Mouse (Mus musculus) stomach, postnatal 0 days (tissue): ENCODE results near the gene Fcrlb.

Experiments used
- CTCF ChIP-seq: IDR thresholded peaks from 2 replicates; pipeline ENCODE4 v1.5.1; 2016; ENCODE audit warnings: antibody characterized with exemption, low read depth, mild to moderate bottlenecking, moderate library complexity
- EP300 ChIP-seq: optimal IDR thresholded peaks from 2 replicates; pipeline ENCODE3; 2016; ENCODE audit warnings: antibody characterized with exemption

DNA sequence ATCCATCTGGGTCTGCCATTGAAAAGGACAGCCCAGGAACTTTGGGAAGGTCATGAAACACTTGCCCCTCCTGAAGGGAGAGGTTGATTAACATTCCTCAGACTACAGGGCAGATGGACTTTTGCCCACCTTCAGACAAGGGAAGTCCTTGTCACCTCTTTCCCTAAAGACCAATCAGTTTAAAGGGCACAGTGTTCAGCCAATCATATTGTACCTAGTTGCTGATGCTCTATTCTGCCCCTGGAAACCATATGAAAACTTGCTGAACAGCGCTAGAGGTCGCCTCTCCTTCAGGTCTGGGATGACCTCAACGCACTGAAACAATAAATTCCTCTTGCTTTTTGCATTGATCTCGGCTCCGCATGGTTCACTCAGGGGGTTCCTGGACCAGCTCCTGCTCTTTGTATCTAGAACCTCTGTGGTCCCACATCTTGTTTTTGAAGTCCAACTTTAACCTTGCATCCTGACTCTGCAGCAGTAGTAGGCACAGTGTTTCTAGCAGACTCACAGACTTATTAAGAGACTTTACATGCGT is 20.7 kb upstream of the Fcrlb start:
- TF ChIP-seq EP300 (no peak), CTCF (no peak)
